Mouse (Mus musculus) embryonic fibroblast, embryonic 13.5 days (primary cell): ENCODE measurements at regions not wholly inside any gene's neighbourhood (a gene's known extent, or its start where the extent isn't known, plus 50 kb on each side); places are given as distances from the start of the nearest gene placed in this dataset.

Source experiments
- H3K27ac ChIP-seq: 2 replicates; pipeline ENCODE4 v1.5.1; 2012; ENCODE audit warnings: low read length, control low read depth, inconsistent platforms; ENCODE audit not compliant: insufficient read depth
- H3K4me1 ChIP-seq: 2 replicates; pipeline ENCODE4 v1.6.1; 2011; ENCODE audit warnings: low read length; ENCODE audit not compliant: control insufficient read depth, insufficient read depth
- H3K4me3 ChIP-seq: 2 replicates; pipeline ENCODE4 v1.5.1; 2011; ENCODE audit warnings: mild to moderate bottlenecking, control low read depth, low read length; ENCODE audit not compliant: insufficient read depth
- CTCF ChIP-seq: IDR thresholded peaks from 2 replicates; pipeline ENCODE4 v1.5.1; 2011; ENCODE audit warnings: mild to moderate bottlenecking, control low read depth, low read length, moderate library complexity, borderline replicate concordance; ENCODE audit not compliant: insufficient read depth
- POLR2A ChIP-seq: IDR thresholded peaks from 2 replicates; pipeline ENCODE4 v1.6.1; 2011; ENCODE audit warnings: low read depth, mild to moderate bottlenecking, control low read depth, low read length, moderate library complexity

GRCm38 (mm10) chr8:88450864-88451657 lies 70.1 kb upstream of the Nkd1 start:
- no peak overlapping the region for H3K27ac ChIP-seq
- no peaks in the 10 kb centered on the region; the same call in 1 of the 2 replicates for H3K4me1 ChIP-seq
- no peak for TF ChIP-seq CTCF
- H3K4me3 ChIP-seq: no peak overlapping the region

GRCm38 (mm10) chr8:88451658-88452500 lies 69.3 kb upstream of the Nkd1 start:
- Histone ChIP-seq H3K4me3 (no peak overlapping the region), H3K27ac (no peak overlapping the region), H3K4me1 (no peaks in the 10 kb centered on the region; the same call in 1 of the 2 replicates)
- no peak for TF ChIP-seq POLR2A
- TF ChIP-seq CTCF: no peak

- no peak overlapping the region for H3K4me3 ChIP-seq
- H3K4me1 ChIP-seq: no peaks in the 10 kb centered on the region; the same call in 1 of the 2 replicates
- TF ChIP-seq POLR2A (no peak), CTCF (no peak)
- H3K27ac ChIP-seq: no peak overlapping the region
Observed at GRCm38 (mm10) chr8:88452501-88452847, 68.7 kb upstream of the Nkd1 start.

GRCm38 (mm10) chr8:88454048-88454696 lies 67.0 kb upstream of the Nkd1 start:
- no peak overlapping the region for H3K27ac ChIP-seq
- peak overlapping the region; percentile 35 for H3K4me3 ChIP-seq
- no peaks in the 10 kb centered on the region; the same call in 1 of the 2 replicates for H3K4me1 ChIP-seq
- TF ChIP-seq POLR2A (no peak), CTCF (no peak)

- no peak overlapping the region for H3K4me3 ChIP-seq
- no peaks in the 10 kb centered on the region; the same call in 1 of the 2 replicates for H3K4me1 ChIP-seq
- no peak overlapping the region for H3K27ac ChIP-seq
- TF ChIP-seq POLR2A (no peak), CTCF (no peak)
Observed at GRCm38 (mm10) chr8:88454906-88455305, 66.2 kb upstream of the Nkd1 start.

GRCm38 (mm10) chr8:88455434-88456020 lies 65.6 kb upstream of the Nkd1 start:
- H3K27ac ChIP-seq: no peak overlapping the region
- H3K4me1 ChIP-seq: no peaks in the 10 kb centered on the region; the same call in 1 of the 2 replicates
- no peak overlapping the region for H3K4me3 ChIP-seq
- TF ChIP-seq POLR2A: no peak
- TF ChIP-seq CTCF: no peak

- H3K4me3 ChIP-seq: no peak overlapping the region
- H3K4me1 ChIP-seq: no peaks in the 10 kb centered on the region; the same call in 1 of the 2 replicates
- TF ChIP-seq POLR2A (no peak), CTCF (no peak)
- H3K27ac ChIP-seq: no peak overlapping the region
Observed at GRCm38 (mm10) chr8:88459197-88459596, 62.0 kb upstream of the Nkd1 start.

GRCm38 (mm10) chr8:88467756-88468155 lies 53.4 kb upstream of the Nkd1 start:
- no peak for TF ChIP-seq CTCF
- no peak for TF ChIP-seq POLR2A
- Histone ChIP-seq H3K27ac (no peak overlapping the region), H3K4me1 (no peaks in the 10 kb centered on the region), H3K4me3 (no peak overlapping the region)

- Histone ChIP-seq H3K27ac (no peak overlapping the region), H3K4me3 (no peak overlapping the region), H3K4me1 (no peaks in the 10 kb centered on the region)
- TF ChIP-seq CTCF (no peak), POLR2A (no peak)
Observed at GRCm38 (mm10) chr8:88470931-88471455, 50.2 kb upstream of the Nkd1 start.
